Mouse (Mus musculus) heart, postnatal 10 days (tissue): Measurements from ENCODE around the gene Klra7. TPM values are rescaled to one million over a fixed set of nuclear protein-coding genes. Genes with fewer than 3 reads are reported as not detected.
"Not testable (repeated sequence)": the region's sequence is repeated elsewhere in the genome, so short reads cannot be mapped to it uniquely, and the experiment has no call there.

Source experiments
- DNase-seq, 2 experiments: peaks; one replicate each; pipeline ENCODE4 v3.0.0; 2021
- intact Hi-C: fragments of 180-260 bp; cut with DNase I; formaldehyde crosslinking; loops from one replicate; pipeline ENCODE4 v1.15.1; 2025
- total RNA-seq, 2 experiments: library from RNA; stranded (reverse); gene quantifications; 2 replicates each; pipeline ENCODE4 v1.2.3; 2021

Gene Klra7
- total RNA-seq, result not detected

- no peak for DNase-seq
- intact Hi-C loops, result no loop called here
Measured at GRCm38 (mm10) chr6:130233222-130233621, at the start of gene Klra7. Klra7 (minus strand) TSS chr6:130233322.

GRCm38 (mm10) chr6:130281828-130282227, 48.7 kb upstream of the Klra7 start, which contains the start of gene Klra10:
Klra10 (minus strand) TSS chr6:130281928.
- intact Hi-C loops, DNase-seq: not testable (repeated sequence)

- intact Hi-C loops, result loop anchor here (5.0 kb wide), 1 partner anchor 208 kb away; no protein-coding TSS in a partner anchor
- DNase-seq, result no peak
Measured at GRCm38 (mm10) chr6:130255326-130255725, 22.2 kb upstream of the Klra7 start.

GRCm38 (mm10) chr6:130237536-130237935, 4.4 kb upstream of the Klra7 start:
- no peak for DNase-seq
- intact Hi-C loops, result no loop called here

GRCm38 (mm10) chr6:130236635-130237034, 3.5 kb upstream of the Klra7 start:
- intact Hi-C loops, result no loop called here
- no peak for DNase-seq

- intact Hi-C loops, DNase-seq: not testable (repeated sequence)
Measured at GRCm38 (mm10) chr6:130197453-130197852, 35.7 kb downstream of the Klra7 start.

- intact Hi-C loops, DNase-seq: not testable (repeated sequence)
Measured at GRCm38 (mm10) chr6:130193012-130193411, 40.1 kb downstream of the Klra7 start, which contains the start of gene Klra9. Klra9 (minus strand) TSS chr6:130193112.

Other genes starting within 250 kb of the Klra7 start
- gene Klra6, start 206.4 kb downstream of the Klra7 start, total RNA-seq, result not detected
- not detected for gene Klra4, start 166.1 kb downstream of the Klra7 start, total RNA-seq
- under 1 TPM in 1 of 2 experiments, not detected in 1; 0.22 TPM for gene Klra8, start 103.4 kb downstream of the Klra7 start, total RNA-seq
- gene Klra9, start 40.2 kb downstream of the Klra7 start, total RNA-seq, result under 1 TPM; 0.45 to 0.87 TPM
- gene Klra10, start 48.6 kb upstream of the Klra7 start, total RNA-seq, result not detected
- not detected for gene Klra3, start 104.3 kb upstream of the Klra7 start, total RNA-seq
- not detected for gene Klra1, start 153.6 kb upstream of the Klra7 start, total RNA-seq